Mouse (Mus musculus): Measurements from ENCODE around the gene Syncrip. TPM values are rescaled to one million over a fixed set of nuclear protein-coding genes. Genes with fewer than 3 reads are reported as not detected.
"Not testable (repeated sequence)": the region's sequence is repeated elsewhere in the genome, so short reads cannot be mapped to it uniquely, and the experiment has no call there.

The Syncrip gene
- total and polyA plus RNA-seq, 2 experiments from 2014 or later: 64.0 to 79.0 TPM

GRCm38 (mm10) chr9:88481061-88481790 lies 1.1 kb downstream of the Syncrip start:
- ATAC-seq (ENCODE audit: low FRiP score): 0 out of 2 replicates have a peak, but pooled peaks have one; percentile 1
- whole genome bisulfite sequencing: under 1% methylated on average over 64 of the region's 78 CpGs
- peak overlapping the region; percentile 92 for H3K9ac ChIP-seq (replicated peaks; ENCODE audit: low read length, poor library complexity, severe bottlenecking)
- H3K36me3 ChIP-seq (ENCODE audit: insufficient read depth, low read length): peaks cover 1% of the 10 kb centered on the region; the same call in 1 of the 2 replicates
- peak; percentile 33 for DNase-seq (ENCODE audit: low spot score)
- H3K4me3 ChIP-seq (ENCODE audit: low read depth, low read length): peak overlapping the region; percentile 99
- H3K4me2 ChIP-seq (ENCODE audit: low read depth, low read length, poor library complexity, severe bottlenecking): peak overlapping the region; percentile 71
- H3K9me3 ChIP-seq (ENCODE audit: low read length): no peaks in the 10 kb centered on the region
- peaks cover 5% of the 10 kb centered on the region; the same call in 1 of the 2 replicates for H3K4me1 ChIP-seq (ENCODE audit: insufficient read depth, low read length)
- TF ChIP-seq CTCF (IDR thresholded peaks at IDR 0.05): no peak
- peak overlapping the region; percentile 96 for H3K27ac ChIP-seq (ENCODE audit: low read depth, low read length)
- no peaks in the 10 kb centered on the region for H3K27me3 ChIP-seq (ENCODE audit: insufficient read depth, low read length)

DNA sequence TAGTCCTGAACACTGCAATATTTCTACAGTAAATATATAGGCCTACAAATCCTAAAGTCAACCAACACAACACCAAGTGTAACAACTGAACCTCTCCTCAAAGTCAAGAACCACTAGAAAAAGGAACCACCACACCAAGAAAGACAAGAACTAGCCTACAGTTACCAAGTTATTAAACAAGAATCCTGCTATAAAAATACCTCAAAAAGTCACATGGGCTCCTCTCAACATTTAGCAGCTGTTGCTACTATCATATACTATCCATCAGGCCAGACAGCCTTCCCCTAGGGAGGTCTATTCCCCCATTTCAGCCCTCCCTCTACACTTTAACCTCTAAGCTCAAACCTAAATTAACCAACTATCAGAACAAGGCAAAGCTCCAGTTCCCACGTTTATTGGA lies 2.3 kb downstream of the Syncrip start:
- H3K9me3 ChIP-seq (ENCODE audit: low read length): no peaks in the 10 kb centered on the region
- no peak for ATAC-seq (ENCODE audit: low FRiP score)
- 10% methylated on average over 1 of the region's 1 CpGs for WGBS

DNA sequence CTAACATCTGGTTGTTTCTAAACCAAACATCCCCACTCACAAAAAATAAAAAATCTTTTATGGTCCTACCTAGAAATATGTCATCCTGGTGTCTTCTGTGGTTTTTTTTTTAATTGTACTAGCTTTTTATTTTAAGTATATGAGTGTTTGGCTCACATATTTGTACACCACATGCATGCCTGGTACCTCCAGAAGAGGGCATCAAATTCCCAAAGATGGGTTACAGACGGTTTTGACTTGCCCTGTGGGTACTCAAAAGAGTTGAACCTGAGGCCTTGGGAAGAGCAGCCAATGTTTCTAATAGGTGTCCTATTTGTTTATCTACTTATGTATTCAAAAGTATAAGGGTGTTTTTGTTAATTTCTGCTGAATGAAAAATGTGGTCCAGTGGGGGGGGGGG lies 6.2 kb downstream of the Syncrip start:
- Histone ChIP-seq H3K36me3 (ENCODE audit: insufficient read depth, low read length) (peaks cover 10% of the 10 kb centered on the region), H3K27me3 (ENCODE audit: insufficient read depth, low read length) (no peaks in the 10 kb centered on the region), H3K4me2 (ENCODE audit: low read depth, low read length, poor library complexity, severe bottlenecking) (no peak overlapping the region), H3K27ac (ENCODE audit: low read depth, low read length) (no peak overlapping the region), H3K4me1 (ENCODE audit: insufficient read depth, low read length) (peaks cover 5% of the 10 kb centered on the region; the same call in 1 of the 2 replicates), H3K9ac (replicated peaks; ENCODE audit: low read length, poor library complexity, severe bottlenecking) (no peak overlapping the region), H3K9me3 (ENCODE audit: low read length) (no peaks in the 10 kb centered on the region), H3K4me3 (ENCODE audit: low read depth, low read length) (no peak overlapping the region)
- DNase-seq (ENCODE audit: low spot score) (no peak), ATAC-seq (ENCODE audit: low FRiP score) (no peak)
- peak; percentile 52 for TF ChIP-seq CTCF (IDR thresholded peaks at IDR 0.05)
- WGBS: 27% methylated on average over 1 of the region's 1 CpGs

More for the DNA sequence above, 2.3 kb downstream of the Syncrip start:
- no peak for DNase-seq (ENCODE audit: low spot score)
- H3K4me2 ChIP-seq (ENCODE audit: low read depth, low read length, poor library complexity, severe bottlenecking): peak overlapping the region; percentile 71
- H3K36me3 ChIP-seq (ENCODE audit: insufficient read depth, low read length): peaks cover 2% of the 10 kb centered on the region; the same call in 1 of the 2 replicates
- no peak for TF ChIP-seq CTCF (IDR thresholded peaks at IDR 0.05)
- H3K4me3 ChIP-seq (ENCODE audit: low read depth, low read length): peak overlapping the region; percentile 99
- no peak overlapping the region for H3K27ac ChIP-seq (ENCODE audit: low read depth, low read length)
- peaks cover 5% of the 10 kb centered on the region; the same call in 1 of the 2 replicates for H3K4me1 ChIP-seq (ENCODE audit: insufficient read depth, low read length)
- no peaks in the 10 kb centered on the region for H3K27me3 ChIP-seq (ENCODE audit: insufficient read depth, low read length)
- no peak overlapping the region for H3K9ac ChIP-seq (replicated peaks; ENCODE audit: low read length, poor library complexity, severe bottlenecking)

GRCm38 (mm10) chr9:88461017-88461416 lies 21.4 kb downstream of the Syncrip start:
- not testable (repeated sequence) for H3K9ac ChIP-seq (replicated peaks; ENCODE audit: low read length, poor library complexity, severe bottlenecking); H3K27me3 ChIP-seq (ENCODE audit: insufficient read depth, low read length); H3K9me3 ChIP-seq (ENCODE audit: low read length); H3K4me2 ChIP-seq (ENCODE audit: low read depth, low read length, poor library complexity, severe bottlenecking); ATAC-seq (ENCODE audit: low FRiP score); H3K27ac ChIP-seq (ENCODE audit: low read depth, low read length); H3K4me3 ChIP-seq (ENCODE audit: low read depth, low read length); DNase-seq (ENCODE audit: low spot score); H3K4me1 ChIP-seq (ENCODE audit: insufficient read depth, low read length)
- H3K36me3 ChIP-seq (ENCODE audit: insufficient read depth, low read length): peaks cover 16% of the 10 kb centered on the region
- 93% methylated on average over 4 of the region's 4 CpGs for WGBS

GRCm38 (mm10) chr9:88439991-88440390 lies 42.4 kb downstream of the Syncrip start:
- no peak for ATAC-seq (ENCODE audit: low FRiP score)
- WGBS: 24% methylated on average over 5 of the region's 5 CpGs
- H3K27ac ChIP-seq (ENCODE audit: low read depth, low read length): 0 out of 2 replicates have a peak overlapping the region, but pooled peaks have one; percentile 89
- no peak for DNase-seq (ENCODE audit: low spot score)
- TF ChIP-seq CTCF (IDR thresholded peaks at IDR 0.05): no peak
- no peaks in the 10 kb centered on the region for H3K36me3 ChIP-seq (ENCODE audit: insufficient read depth, low read length)
- H3K4me3 ChIP-seq (ENCODE audit: low read depth, low read length): no peak overlapping the region; the same call in 1 of the 2 replicates
- H3K4me1 ChIP-seq (ENCODE audit: insufficient read depth, low read length): 0 out of 2 replicates have a peak, but pooled peaks cover 2% of the 10 kb centered on the region
- H3K27me3 ChIP-seq (ENCODE audit: insufficient read depth, low read length): no peaks in the 10 kb centered on the region
- H3K9me3 ChIP-seq (ENCODE audit: low read length): no peaks in the 10 kb centered on the region
- H3K4me2 ChIP-seq (ENCODE audit: low read depth, low read length, poor library complexity, severe bottlenecking): no peak overlapping the region; the same call in 1 of the 2 replicates
- H3K9ac ChIP-seq (replicated peaks; ENCODE audit: low read length, poor library complexity, severe bottlenecking): no peak overlapping the region

- Histone ChIP-seq H3K9ac (replicated peaks; ENCODE audit: low read length, poor library complexity, severe bottlenecking) (peak overlapping the region; percentile 91), H3K4me1 (ENCODE audit: insufficient read depth, low read length) (0 out of 2 replicates have a peak, but pooled peaks cover 2% of the 10 kb centered on the region), H3K36me3 (ENCODE audit: insufficient read depth, low read length) (no peaks in the 10 kb centered on the region), H3K4me3 (ENCODE audit: low read depth, low read length) (peak overlapping the region; percentile 90), H3K9me3 (ENCODE audit: low read length) (no peaks in the 10 kb centered on the region), H3K27ac (ENCODE audit: low read depth, low read length) (peak overlapping the region; percentile 89), H3K4me2 (ENCODE audit: low read depth, low read length, poor library complexity, severe bottlenecking) (peak overlapping the region; percentile 66), H3K27me3 (ENCODE audit: insufficient read depth, low read length) (no peaks in the 10 kb centered on the region)
- no peak for TF ChIP-seq CTCF (IDR thresholded peaks at IDR 0.05)
- no peak for DNase-seq (ENCODE audit: low spot score)
- ATAC-seq (ENCODE audit: low FRiP score): peak; percentile 61
- under 1% methylated on average over 17 of the region's 17 CpGs for WGBS
Observed at GRCm38 (mm10) chr9:88439238-88439600, 43.2 kb downstream of the Syncrip start.

All from midbrain, postnatal 0 days (tissue).